Mouse (Mus musculus): ENCODE data around the gene Pxk.
"Not testable (repeated sequence)": the region's sequence is repeated elsewhere in the genome, so short reads cannot be mapped to it uniquely, and the experiment has no call there.

- TF ChIP-seq CTCF (IDR thresholded peaks at IDR 0.05; ENCODE audit: borderline replicate concordance, extremely low read depth, insufficient read depth, insufficient read length); POLR2A (IDR thresholded peaks at IDR 0.05; ENCODE audit: borderline replicate concordance, extremely low read depth, insufficient read depth, insufficient read length, poor library complexity, severe bottlenecking): not testable (repeated sequence)
Observed at GRCm38 (mm10) chr14:8123611-8124010, 25.6 kb downstream of the Pxk start.
